Mouse (Mus musculus): Measurements from ENCODE around the gene Chrnb1. TPM values are rescaled to one million over a fixed set of nuclear protein-coding genes. Genes with fewer than 3 reads are reported as not detected.

Chrnb1 gene
- polyA plus RNA-seq, 1 experiment, result 25.0 TPM

Other genes with a start within 250 kb of the Chrnb1 start
- gene Dnah2, start 246.8 kb downstream of the Chrnb1 start, polyA plus RNA-seq (2012; rRNA removed), result 0.19 and 0.22 TPM in 2 replicates
- gene Efnb3, start 235.7 kb downstream of the Chrnb1 start, polyA plus RNA-seq (2012; rRNA removed), result 0.99 and 1.1 TPM in 2 replicates
- gene Wrap53, start 215.7 kb downstream of the Chrnb1 start, polyA plus RNA-seq (2012; rRNA removed), result 7.2 and 7.3 TPM in 2 replicates
- 77.8 and 85.8 TPM in 2 replicates for gene Trp53, start 215.6 kb downstream of the Chrnb1 start, polyA plus RNA-seq (2012; rRNA removed)
- 23.5 and 46.2 TPM in 2 replicates for gene Atp1b2, start 190.0 kb downstream of the Chrnb1 start, polyA plus RNA-seq (2012; rRNA removed)
- not detected in 2 replicates for gene Shbg, start 178.0 kb downstream of the Chrnb1 start, polyA plus RNA-seq (2012; rRNA removed)
- gene Sat2, start 173.9 kb downstream of the Chrnb1 start, polyA plus RNA-seq (2012; rRNA removed), result 18.4 and 19.5 TPM in 2 replicates
- 74.8 and 85.8 TPM in 2 replicates for gene Fxr2, start 163.0 kb downstream of the Chrnb1 start, polyA plus RNA-seq (2012; rRNA removed)
- 33.7 and 43.5 TPM in 2 replicates for gene Sox15, start 140.6 kb downstream of the Chrnb1 start, polyA plus RNA-seq (2012; rRNA removed)
- gene Mpdu1, start 133.3 kb downstream of the Chrnb1 start, polyA plus RNA-seq (2012; rRNA removed), result 62.0 and 86.7 TPM in 2 replicates
- gene Cd68, start 129.8 kb downstream of the Chrnb1 start, polyA plus RNA-seq (2012; rRNA removed), result 20.5 and 24.9 TPM in 2 replicates
- gene Eif4a1, start 123.5 kb downstream of the Chrnb1 start, polyA plus RNA-seq (2012; rRNA removed), result 461 and 554 TPM in 2 replicates
- 83.4 and 108 TPM in 2 replicates for gene Senp3, start 113.9 kb downstream of the Chrnb1 start, polyA plus RNA-seq (2012; rRNA removed)
- gene Tnfsf13, start 110.2 kb downstream of the Chrnb1 start, polyA plus RNA-seq (2012; rRNA removed), result 5.1 and 6.8 TPM in 2 replicates
- 85.4 and 87.0 TPM in 2 replicates for gene Tnfsf12, start 100.1 kb downstream of the Chrnb1 start, polyA plus RNA-seq (2012; rRNA removed)
- 10.0 and 10.3 TPM in 2 replicates for gene Tnfsfm13, start 99.8 kb downstream of the Chrnb1 start, polyA plus RNA-seq (2012; rRNA removed)
- 9.4 and 24.4 TPM in 2 replicates for gene Polr2a, start 37.3 kb downstream of the Chrnb1 start, polyA plus RNA-seq (2012; rRNA removed)
- gene Slc35g3, start 34.0 kb downstream of the Chrnb1 start, polyA plus RNA-seq (2012; rRNA removed), result 0.07 TPM in 1 of 2 replicates, not detected in the other
- gene Zbtb4, start 30.0 kb downstream of the Chrnb1 start, polyA plus RNA-seq (2012; rRNA removed), result 35.6 and 46.1 TPM in 2 replicates
- gene Fgf11, start 5.9 kb upstream of the Chrnb1 start, polyA plus RNA-seq (2012; rRNA removed), result 6.3 and 7.2 TPM in 2 replicates
- 11.5 and 13.2 TPM in 2 replicates for gene Tmem102, start 9.7 kb upstream of the Chrnb1 start, polyA plus RNA-seq (2012; rRNA removed)
- not detected in 2 replicates for gene Gm39566, start 19.4 kb upstream of the Chrnb1 start, polyA plus RNA-seq (2012; rRNA removed)
- not detected in 2 replicates for gene Spem2, start 22.5 kb upstream of the Chrnb1 start, polyA plus RNA-seq (2012; rRNA removed)
- 0.55 and 0.71 TPM in 2 replicates for gene Spem1, start 26.2 kb upstream of the Chrnb1 start, polyA plus RNA-seq (2012; rRNA removed)
- gene Nlgn2, start 41.8 kb upstream of the Chrnb1 start, polyA plus RNA-seq (2012; rRNA removed), result 18.3 and 27.7 TPM in 2 replicates
- gene Tmem256, start 42.6 kb upstream of the Chrnb1 start, polyA plus RNA-seq (2012; rRNA removed), result 202 and 261 TPM in 2 replicates
- gene Plscr3, start 50.4 kb upstream of the Chrnb1 start, polyA plus RNA-seq (2012; rRNA removed), result 104 and 110 TPM in 2 replicates
- 15.2 and 15.4 TPM in 2 replicates for gene Tnk1, start 62.8 kb upstream of the Chrnb1 start, polyA plus RNA-seq (2012; rRNA removed)
- not detected in 2 replicates for gene Tmem95, start 82.1 kb upstream of the Chrnb1 start, polyA plus RNA-seq (2012; rRNA removed)
- gene Kctd11, start 85.5 kb upstream of the Chrnb1 start, polyA plus RNA-seq (2012; rRNA removed), result 11.8 and 13.8 TPM in 2 replicates
- 2.0 and 2.5 TPM in 2 replicates for gene Acap1, start 99.6 kb upstream of the Chrnb1 start, polyA plus RNA-seq (2012; rRNA removed)
- gene 2810408A11Rik, start 105.0 kb upstream of the Chrnb1 start, polyA plus RNA-seq (2012; rRNA removed), result 1.1 and 1.3 TPM in 2 replicates
- gene Neurl4, start 105.1 kb upstream of the Chrnb1 start, polyA plus RNA-seq (2012; rRNA removed), result 43.4 and 47.8 TPM in 2 replicates
- gene Gps2, start 117.9 kb upstream of the Chrnb1 start, polyA plus RNA-seq (2012; rRNA removed), result 56.3 and 63.2 TPM in 2 replicates
- gene Eif5a, start 126.0 kb upstream of the Chrnb1 start, polyA plus RNA-seq (2012; rRNA removed), result 565 and 624 TPM in 2 replicates
- 3.7 and 6.2 TPM in 2 replicates for gene Ybx2, start 139.9 kb upstream of the Chrnb1 start, polyA plus RNA-seq (2012; rRNA removed)
- gene Slc2a4, start 152.2 kb upstream of the Chrnb1 start, polyA plus RNA-seq (2012; rRNA removed), result 146 and 167 TPM in 2 replicates
- gene Cldn7, start 168.8 kb upstream of the Chrnb1 start, polyA plus RNA-seq (2012; rRNA removed), result 67.1 and 69.1 TPM in 2 replicates
- 82.0 and 95.4 TPM in 2 replicates for gene Ctdnep1, start 185.2 kb upstream of the Chrnb1 start, polyA plus RNA-seq (2012; rRNA removed)
- 57.6 and 61.4 TPM in 2 replicates for gene Elp5, start 186.6 kb upstream of the Chrnb1 start, polyA plus RNA-seq (2012; rRNA removed)
- gene Gabarap, start 195.2 kb upstream of the Chrnb1 start, polyA plus RNA-seq (2012; rRNA removed), result 374 and 440 TPM in 2 replicates
- 35.8 and 36.4 TPM in 2 replicates for gene Phf23, start 199.8 kb upstream of the Chrnb1 start, polyA plus RNA-seq (2012; rRNA removed)
- 11.9 and 16.7 TPM in 2 replicates for gene Dvl2, start 204.7 kb upstream of the Chrnb1 start, polyA plus RNA-seq (2012; rRNA removed)
- 95.7 and 100 TPM in 2 replicates for gene Acadvl, start 219.5 kb upstream of the Chrnb1 start, polyA plus RNA-seq (2012; rRNA removed)
- gene Dlg4, start 221.0 kb upstream of the Chrnb1 start, polyA plus RNA-seq (2012; rRNA removed), result 28.0 and 31.9 TPM in 2 replicates

Measured in urinary bladder, adult 2 months (tissue).